Mouse (Mus musculus) telencephalon, adult 2 months (tissue): ENCODE measurements around the gene Gipc3.

Source experiments
- DNase-seq: peaks from one replicate; pipeline ENCODE4 v3.0.0-alpha.2; 2011; ENCODE audit warnings: low read depth, low spot score

The Gipc3 gene

GRCm38 (mm10) chr10:81367207-81367495, 24.1 kb upstream of the Gipc3 start:
- DNase-seq, result no peak

- DNase-seq, result no peak
Observed at GRCm38 (mm10) chr10:81366477-81367206, 23.6 kb upstream of the Gipc3 start.

- no peak for DNase-seq
Observed at GRCm38 (mm10) chr10:81365672-81366476, 22.8 kb upstream of the Gipc3 start, which contains the start of gene 4930404N11Rik. Gene 4930404N11Rik (minus strand): TSS chr10:81365816.

GRCm38 (mm10) chr10:81365073-81365472, 22.0 kb upstream of the Gipc3 start:
- peak; percentile 52 for DNase-seq

GRCm38 (mm10) chr10:81364666-81365065, 21.6 kb upstream of the Gipc3 start:
- DNase-seq, result no peak

- no peak for DNase-seq
Observed at GRCm38 (mm10) chr10:81363436-81364346, 20.6 kb upstream of the Gipc3 start.

GRCm38 (mm10) chr10:81362336-81362949, 19.4 kb upstream of the Gipc3 start:
- no peak for DNase-seq

GRCm38 (mm10) chr10:81360721-81361120, 17.7 kb upstream of the Gipc3 start:
- DNase-seq, result no peak

GRCm38 (mm10) chr10:81358841-81359240, 15.8 kb upstream of the Gipc3 start:
- DNase-seq, result no peak

GRCm38 (mm10) chr10:81358209-81358608, 15.1 kb upstream of the Gipc3 start:
- DNase-seq, result no peak

- DNase-seq, result peak; percentile 69
Observed at GRCm38 (mm10) chr10:81356991-81357844, 14.2 kb upstream of the Gipc3 start, which contains the start of gene Mfsd12. Gene Mfsd12 (plus strand): TSS chr10:81357491.

- no peak for DNase-seq
Observed at GRCm38 (mm10) chr10:81356352-81356990, 13.4 kb upstream of the Gipc3 start.

- no peak for DNase-seq
Observed at GRCm38 (mm10) chr10:81355533-81355932, 12.5 kb upstream of the Gipc3 start.

- no peak for DNase-seq
Observed at GRCm38 (mm10) chr10:81354738-81355477, 11.8 kb upstream of the Gipc3 start.

GRCm38 (mm10) chr10:81351678-81352291, 8.7 kb upstream of the Gipc3 start:
- no peak for DNase-seq

GRCm38 (mm10) chr10:81350351-81351063, 7.4 kb upstream of the Gipc3 start, which contains the start of gene Hmg20b:
Gene Hmg20b (minus strand): TSS chr10:81350480.
- DNase-seq, result peak; percentile 99

- no peak for DNase-seq
Observed at GRCm38 (mm10) chr10:81349961-81350350, 6.9 kb upstream of the Gipc3 start.

- DNase-seq, result no peak
Observed at GRCm38 (mm10) chr10:81349146-81349545, 6.1 kb upstream of the Gipc3 start.
